Mouse (Mus musculus) Muller cell, postnatal 12 days (primary cell): ENCODE data around the gene Gm42906.

Experiments
- DNase-seq: peaks from one replicate; pipeline ENCODE4 v3.0.0-alpha.2; 2015; ENCODE audit errors: inconsistent ontology term

Gene Gm42906

DNA sequence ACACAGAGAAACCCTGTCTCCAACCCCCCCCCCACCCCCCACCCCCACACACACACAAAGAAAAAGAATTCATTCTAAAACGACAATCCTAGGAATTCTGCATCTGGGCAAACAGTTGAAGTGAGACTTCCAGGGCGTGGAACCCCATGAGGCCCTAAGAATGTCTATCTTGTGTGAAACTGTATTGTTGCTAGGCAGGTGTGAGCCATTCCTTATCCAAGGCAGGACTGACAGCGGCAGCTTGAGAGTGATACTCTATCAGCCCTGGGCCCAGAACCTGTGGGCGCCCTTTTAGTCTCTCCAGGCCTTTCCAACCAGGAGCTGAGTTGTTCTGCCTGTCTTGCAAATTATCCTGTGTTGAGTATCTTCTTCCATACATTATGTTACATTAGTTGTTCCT lies 129.6 kb downstream of the Gm42906 start:
- DNase-seq: no peak

DNA sequence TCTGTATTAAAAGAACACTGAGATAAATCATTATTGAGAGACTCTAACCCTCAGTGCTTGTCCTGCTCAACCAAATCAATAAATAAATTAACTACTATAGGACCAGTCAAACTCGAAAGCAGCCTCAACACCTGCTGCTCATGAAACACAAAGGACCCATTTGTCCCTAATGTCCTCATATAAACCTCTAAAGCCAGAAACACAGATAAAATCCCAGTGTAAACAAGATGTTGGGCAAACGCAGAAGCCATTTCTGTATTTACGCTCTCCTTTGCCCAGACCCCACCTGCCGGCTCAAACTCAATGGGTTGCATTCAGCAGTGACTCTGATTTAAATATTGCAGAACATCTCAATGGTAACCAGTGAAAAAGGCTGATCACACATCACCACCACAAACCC lies 131.7 kb downstream of the Gm42906 start:
- DNase-seq: no peak

- no peak for DNase-seq
Measured at GRCm38 (mm10) chr5:151293591-151293990, 134.4 kb downstream of the Gm42906 start.

- no peak for DNase-seq
Measured at GRCm38 (mm10) chr5:151292310-151292709, 135.7 kb downstream of the Gm42906 start.

DNA sequence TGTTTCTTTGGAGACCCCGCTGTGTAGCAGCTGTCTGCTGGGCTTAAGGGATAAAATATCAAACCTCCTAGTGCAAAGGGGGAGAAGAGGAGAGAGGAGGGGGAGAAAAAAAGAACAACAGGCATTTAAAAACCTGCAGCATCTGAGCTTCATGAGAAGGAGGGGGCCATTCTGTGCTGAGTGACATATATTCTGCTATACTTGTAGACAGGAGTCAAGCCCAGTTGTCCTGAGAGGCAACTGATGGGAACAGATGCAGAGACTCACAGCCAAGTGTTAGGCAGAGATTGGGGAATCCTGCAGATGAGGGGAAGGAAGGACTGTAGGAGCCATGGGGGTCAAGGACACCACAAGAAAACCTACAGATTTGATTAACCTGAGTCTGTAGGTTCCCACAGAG lies 141.6 kb downstream of the Gm42906 start:
- DNase-seq: no peak

DNA sequence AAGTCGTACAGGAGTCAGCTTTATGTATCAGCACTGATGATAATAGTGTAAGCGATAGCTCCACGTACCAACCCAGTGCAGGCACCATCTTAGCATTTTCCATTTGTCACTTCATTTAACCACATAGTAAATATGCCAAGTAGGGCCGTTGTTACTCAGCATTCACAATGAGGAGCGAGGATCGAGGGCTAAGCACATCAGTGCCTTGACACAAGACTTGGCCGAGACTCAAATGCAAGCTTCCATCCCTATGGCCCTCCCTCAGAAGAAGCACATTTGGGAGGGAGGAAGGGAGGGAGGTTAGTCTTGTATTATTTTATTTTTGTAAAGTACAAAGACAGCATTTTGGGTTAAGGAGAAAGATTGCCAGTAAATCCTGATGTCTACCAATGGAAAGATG lies 148.4 kb downstream of the Gm42906 start:
- DNase-seq: no peak

DNA sequence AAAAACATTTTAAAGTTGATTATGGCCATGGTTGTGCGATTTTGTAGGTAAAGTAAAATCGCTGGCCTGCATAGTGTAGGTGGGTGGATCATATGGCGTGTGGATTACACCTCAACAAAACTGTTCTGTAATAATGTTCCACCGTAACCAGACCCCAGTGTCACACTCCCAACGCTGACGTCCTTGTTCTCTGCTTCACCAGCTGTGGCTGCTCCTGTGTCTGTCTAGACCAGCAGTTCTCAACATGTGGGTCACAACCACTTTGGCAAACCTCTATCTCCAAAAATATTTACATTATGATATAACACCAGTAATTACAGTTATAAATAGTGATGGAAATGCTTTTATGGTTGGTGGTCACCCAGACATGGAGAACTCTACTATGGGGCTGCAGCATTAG lies 150.0 kb downstream of the Gm42906 start:
- no peak for DNase-seq

- DNase-seq: no peak
Measured at GRCm38 (mm10) chr5:151275986-151276385, 152.0 kb downstream of the Gm42906 start.

GRCm38 (mm10) chr5:151274265-151274664 lies 153.7 kb downstream of the Gm42906 start:
- DNase-seq: peak; percentile 38

GRCm38 (mm10) chr5:151270815-151271214 lies 157.1 kb downstream of the Gm42906 start:
- no peak for DNase-seq

DNA sequence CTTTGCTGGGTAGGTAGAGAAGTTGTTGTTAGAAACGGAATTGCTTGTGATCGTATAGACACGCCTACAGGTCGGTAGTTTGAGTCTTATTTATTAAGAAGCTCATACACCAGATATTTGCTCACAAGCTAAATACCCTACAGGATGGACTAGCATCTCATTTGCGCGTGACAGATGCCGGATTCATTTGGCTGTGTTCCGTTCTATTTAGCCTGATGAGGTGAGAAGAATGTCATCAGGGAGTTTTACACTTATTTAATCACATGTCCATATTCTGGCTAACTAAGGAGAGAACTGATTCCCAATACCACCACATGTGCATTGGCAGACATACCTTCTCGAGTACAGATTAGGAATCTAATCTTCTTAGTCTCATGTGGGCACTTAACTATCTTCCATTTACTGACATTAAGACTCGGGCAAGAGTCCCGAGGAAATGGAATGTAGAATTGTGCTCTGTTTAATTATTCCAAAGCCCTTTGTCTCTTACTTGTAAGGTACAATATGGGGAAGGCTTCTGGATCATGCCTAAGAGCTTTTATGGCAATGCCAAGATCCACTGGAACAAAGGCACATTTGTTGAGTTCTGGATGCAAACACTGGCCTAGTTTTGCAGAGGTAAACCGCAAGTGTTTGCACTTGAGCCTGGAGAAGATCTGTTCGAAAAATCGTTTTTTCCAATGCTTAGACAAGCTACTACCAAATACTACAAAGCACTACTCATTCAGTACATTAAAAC lies 160.9 kb downstream of the Gm42906 start:
- peak; percentile 63 for DNase-seq

GRCm38 (mm10) chr5:151261558-151261957 lies 166.4 kb downstream of the Gm42906 start:
- no peak for DNase-seq

- no peak for DNase-seq
Measured at GRCm38 (mm10) chr5:151252213-151252612, 175.8 kb downstream of the Gm42906 start.

GRCm38 (mm10) chr5:151251656-151252055 lies 176.3 kb downstream of the Gm42906 start:
- DNase-seq: peak; percentile 47

- DNase-seq: no peak
Measured at GRCm38 (mm10) chr5:151248671-151249620, 179.0 kb downstream of the Gm42906 start.

- DNase-seq: no peak
Measured at GRCm38 (mm10) chr5:151248084-151248483, 179.9 kb downstream of the Gm42906 start.

DNA sequence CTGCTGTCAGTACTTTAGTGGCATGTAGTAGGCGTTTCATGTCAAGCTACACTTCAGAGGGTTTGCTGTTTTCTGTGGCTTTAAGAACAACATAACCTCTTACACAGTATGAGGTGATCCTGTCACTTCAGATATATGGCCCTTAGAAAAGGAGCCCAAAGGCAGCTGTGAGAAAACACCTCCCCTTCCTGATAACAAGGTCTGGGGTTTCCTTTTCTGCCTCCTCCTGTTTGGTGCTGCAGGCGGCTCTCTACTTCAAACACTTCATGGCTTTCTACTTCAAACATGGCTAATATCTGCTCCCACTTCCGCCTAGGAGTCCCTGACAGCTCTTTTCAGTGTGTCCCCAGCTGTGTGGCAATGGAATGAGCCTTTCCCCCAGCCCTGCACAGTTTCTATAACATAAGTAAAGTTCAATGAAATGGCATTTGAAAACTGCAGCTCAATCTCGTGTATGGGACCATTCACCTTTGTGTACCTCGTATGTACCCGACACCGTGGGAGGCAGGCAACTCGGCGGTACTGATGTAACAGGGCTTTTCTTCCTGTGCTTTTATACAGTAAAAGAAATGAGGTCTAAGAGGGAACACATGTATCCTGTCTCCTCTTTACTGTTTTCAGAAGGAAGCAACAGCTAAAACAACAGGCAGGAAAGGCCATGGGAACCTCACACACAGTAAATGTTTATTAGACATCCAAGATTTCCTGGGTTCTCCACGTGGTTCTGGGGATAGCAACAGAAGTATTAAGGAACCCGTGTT lies 180.7 kb downstream of the Gm42906 start:
- DNase-seq: no peak

GRCm38 (mm10) chr5:151246287-151246686 lies 181.7 kb downstream of the Gm42906 start:
- DNase-seq: no peak

- DNase-seq: no peak
Measured at GRCm38 (mm10) chr5:151245571-151245970, 182.4 kb downstream of the Gm42906 start.

DNA sequence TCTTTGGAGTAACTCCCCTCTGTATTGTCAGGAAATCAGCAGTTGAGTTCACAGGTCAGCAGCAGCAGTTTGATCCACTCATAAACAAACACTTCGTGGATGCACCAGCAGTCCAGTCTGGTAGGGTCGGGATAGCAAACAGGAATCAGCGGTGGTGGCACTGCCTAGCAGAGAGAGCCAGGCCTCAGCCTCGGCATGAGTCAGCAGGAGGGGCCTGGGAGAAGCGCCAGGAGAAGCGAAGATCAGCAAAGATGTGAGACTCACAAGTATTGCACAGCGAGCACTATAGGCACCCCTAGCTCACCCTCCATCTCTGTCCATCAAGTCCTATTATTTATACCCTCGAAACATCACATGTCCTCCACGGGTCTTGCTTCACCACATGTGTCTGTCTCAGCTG lies 189.2 kb downstream of the Gm42906 start:
- no peak for DNase-seq

DNA sequence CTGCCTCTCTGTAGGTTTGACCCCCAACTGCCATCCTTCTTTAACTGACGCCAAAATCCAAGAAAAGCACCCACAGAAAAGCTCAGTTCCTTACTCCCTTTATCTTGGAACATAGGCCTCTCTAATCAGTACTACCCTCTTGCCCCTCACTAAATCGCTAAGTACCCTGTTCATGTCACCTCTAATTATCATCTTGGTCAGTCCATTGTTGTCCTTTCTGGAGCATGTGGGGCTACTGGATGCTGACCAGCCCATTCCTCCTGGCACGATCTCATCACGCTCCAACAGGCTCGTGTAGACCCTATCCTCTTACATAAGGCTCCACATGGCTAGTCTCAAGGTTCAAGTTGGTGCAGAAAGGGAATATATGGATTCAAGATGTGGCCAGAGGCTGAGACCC lies 191.6 kb downstream of the Gm42906 start:
- DNase-seq: peak; percentile 60

DNA sequence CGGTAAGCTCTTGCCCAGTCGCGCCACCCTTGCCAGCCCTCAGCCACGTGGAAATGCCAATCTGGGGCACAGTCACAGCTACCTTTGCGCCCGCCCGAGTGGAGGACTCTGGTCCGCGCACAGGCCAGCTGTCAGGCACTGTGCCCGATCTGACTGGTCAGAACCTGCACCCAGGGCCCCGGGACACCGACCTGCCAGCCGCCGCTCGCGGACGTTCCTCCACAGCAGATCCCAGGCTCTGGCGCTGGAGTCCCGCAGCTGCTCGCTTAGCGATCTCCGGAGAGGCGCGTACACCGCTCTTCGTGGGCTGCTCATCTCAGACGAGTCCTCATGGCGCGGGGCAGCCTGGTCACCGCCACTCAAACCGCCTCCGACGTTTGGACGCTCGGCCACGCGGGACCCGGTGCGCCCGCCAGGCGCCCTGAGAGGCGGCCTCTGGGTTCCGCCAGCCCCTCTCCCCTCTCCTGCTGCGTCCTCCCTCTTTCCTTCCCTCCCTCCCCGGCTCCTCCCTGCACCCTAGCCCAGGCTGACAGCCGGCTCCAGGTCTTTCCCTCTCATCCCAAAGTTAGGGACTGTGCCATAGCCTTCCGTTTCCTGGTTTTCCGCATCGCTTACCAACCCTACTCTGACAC lies 194.4 kb downstream of the Gm42906 start, which contains the start of gene Stard13:
Gene Stard13, minus strand, starts transcription at position 437 of the 632 bp plus-strand sequence.
- peak; percentile 68 for DNase-seq
